Mouse (Mus musculus) gastrocnemius, postnatal 4 days (tissue): ENCODE results near the gene Icam2. TPM values are rescaled to one million over a fixed set of nuclear protein-coding genes. Genes with fewer than 3 reads are reported as not detected.
A peak's percentile ranks its signal among the peaks of the same experiment; 100 is the strongest.

Source experiments
- DNase-seq, 2 experiments: peaks; one replicate each; pipeline ENCODE4 v3.0.0; 2021 to 2022; ENCODE audit warnings: low spot score in 2 of 2, mixed read lengths in 2 of 2
- total RNA-seq, 2 experiments: library from RNA; stranded (reverse); gene quantifications; 2 replicates each; pipeline ENCODE4 v1.2.3; 2021

Icam2 gene
- total RNA-seq, 2 experiments from 2014 or later = 18.7 to 19.9 TPM

GRCm38 (mm10) chr11:106392597-106393330 is 4.9 kb upstream of the Icam2 start:
- DNase-seq = no peak

- DNase-seq = peak in 1 of 2 experiments; percentile 71
These were observed 3.8 kb upstream of the Icam2 start for GRCm38 (mm10) chr11:106391546-106392188.

GRCm38 (mm10) chr11:106390757-106391156 is 2.9 kb upstream of the Icam2 start:
- no peak for DNase-seq

GRCm38 (mm10) chr11:106389611-106390010 is 1.7 kb upstream of the Icam2 start:
- no peak for DNase-seq

GRCm38 (mm10) chr11:106387020-106387419 is 855 bp downstream of the Icam2 start:
- DNase-seq = no peak

GRCm38 (mm10) chr11:106386409-106386808 is 1.5 kb downstream of the Icam2 start:
- no peak for DNase-seq

- no peak for DNase-seq
These were observed 4.7 kb downstream of the Icam2 start for GRCm38 (mm10) chr11:106383051-106383790.

- no peak for DNase-seq
These were observed 5.5 kb downstream of the Icam2 start for GRCm38 (mm10) chr11:106382424-106382823.

GRCm38 (mm10) chr11:106381883-106382282 is 6.0 kb downstream of the Icam2 start:
- DNase-seq = no peak

- DNase-seq = no peak
These were observed 6.9 kb downstream of the Icam2 start for GRCm38 (mm10) chr11:106381011-106381410.

GRCm38 (mm10) chr11:106374979-106375378 is 12.9 kb downstream of the Icam2 start:
- no peak for DNase-seq

GRCm38 (mm10) chr11:106374559-106374958 is 13.3 kb downstream of the Icam2 start:
- no peak for DNase-seq

- DNase-seq = no peak
These were observed 13.9 kb downstream of the Icam2 start for GRCm38 (mm10) chr11:106373998-106374397.

GRCm38 (mm10) chr11:106366316-106366715 is 21.6 kb downstream of the Icam2 start:
- DNase-seq = peak; percentile 67 to 85

GRCm38 (mm10) chr11:106365366-106365765 is 22.5 kb downstream of the Icam2 start, which contains the start of gene Prr29:
Gene Prr29, plus strand, starts transcription at chr11:106365472.
- DNase-seq = peak in 1 of 2 experiments; percentile 24

- peak; percentile 31 to 36 for DNase-seq
These were observed 23.2 kb downstream of the Icam2 start for GRCm38 (mm10) chr11:106364712-106365111.

- DNase-seq = no peak
These were observed 28.5 kb downstream of the Icam2 start for GRCm38 (mm10) chr11:106359350-106359749.

GRCm38 (mm10) chr11:106355382-106356128 is 32.3 kb downstream of the Icam2 start:
- DNase-seq = no peak

GRCm38 (mm10) chr11:106354181-106354580 is 33.7 kb downstream of the Icam2 start:
- no peak for DNase-seq

- DNase-seq = no peak
These were observed 34.7 kb downstream of the Icam2 start, which contains the start of gene Scn4a for GRCm38 (mm10) chr11:106353188-106353587. Gene Scn4a, minus strand, starts transcription at chr11:106353288.

- no peak for DNase-seq
These were observed 35.9 kb downstream of the Icam2 start for GRCm38 (mm10) chr11:106351941-106352340.
